Mouse (Mus musculus): ENCODE data around the gene Fndc7.

- TF ChIP-seq POLR2AphosphoS2 (IDR thresholded peaks at IDR 0.05; ENCODE audit: insufficient read length, low read depth), result no peak
- no peak for TF ChIP-seq POLR2A (IDR thresholded peaks at IDR 0.05; ENCODE audit: insufficient read length, low read depth)
- no peak for TF ChIP-seq USF1 (IDR thresholded peaks at IDR 0.05; ENCODE audit: low read depth)
- TF ChIP-seq SRF (IDR thresholded peaks at IDR 0.05; ENCODE audit: control insufficient read depth, insufficient read length, low read depth), result no peak
- TF ChIP-seq TCF3 (IDR thresholded peaks at IDR 0.05; ENCODE audit: insufficient read length, low read depth), result no peak
- no peak for TF ChIP-seq MYOG (IDR thresholded peaks at IDR 0.05; ENCODE audit: control insufficient read depth in 1 of 3, insufficient read depth in 1 of 3, insufficient read length in 2 of 3, low read depth in 2 of 3)
Observed at GRCm38 (mm10) chr3:108910303-108911080, 20.7 kb upstream of the Fndc7 start.
